In genomic region chr4:114599121-114599520, GRCm38 (mm10) we compare ENCODE assay signal across 9 mouse cellular contexts.
DNase-seq lines count a peak whose midpoint lies in the region; ATAC-seq lines count a peak whose summit lies in the region.
"Had no signal": no experiment of that assay in that cellular context is flagged by ENCODE, and none has a peak within 500 bp of the region (broad histone marks: within the 10 kb centered on the region; RNA-seq: fewer than 3 reads in every experiment).

No protein-coding gene starts in this region.

- no peak for DNase-seq in frontal cortex, adult 2 months (ENCODE audit: extremely low spot score in 1 of 2, low spot score in 1 of 2)
- peak; percentile 37 for DNase-seq in midbrain, embryonic 10.5 days (ENCODE audit: low spot score)
- no peak for DNase-seq in midbrain, embryonic 14.5 days
- peak; percentile 65 to 72 for DNase-seq in kidney, postnatal 4 days
- DNase-seq in thymus, postnatal 10 days (ENCODE audit: low spot score in 2 of 2): peak; percentile 56 to 66
- DNase-seq in gastrocnemius, postnatal 4 days (ENCODE audit: low spot score in 2 of 2): no peak
- DNase-seq in ovary, postnatal 36 days (ENCODE audit: low spot score): no peak

- no peak overlapping the region for H3K4me3 ChIP-seq in midbrain, embryonic 10.5 days
- no peak overlapping the region for H3K4me3 ChIP-seq in midbrain, embryonic 14.5 days (replicated peaks; ENCODE audit: low read depth, low read length)

- H3K27ac ChIP-seq in midbrain, embryonic 10.5 days (replicated peaks): no peak overlapping the region
- H3K27ac ChIP-seq in midbrain, embryonic 14.5 days (replicated peaks; ENCODE audit: low read depth, low read length): no peak overlapping the region

- 0 out of 2 replicates have a peak, but pooled peaks have one; percentile 41 for ATAC-seq in frontal cortex, adult (ENCODE audit: low TSS enrichment)
- no peak for ATAC-seq in midbrain, embryonic 14.5 days (ENCODE audit: low FRiP score, low TSS enrichment)

- no peaks in the 10 kb centered on the region for H3K36me3 ChIP-seq in midbrain, embryonic 10.5 days
- no peaks in the 10 kb centered on the region for H3K36me3 ChIP-seq in midbrain, embryonic 14.5 days (ENCODE audit: control insufficient read depth, insufficient read depth, low read length)
- H3K36me3 ChIP-seq: G1E had no signal

- H3K9ac ChIP-seq in midbrain, embryonic 14.5 days (replicated peaks; ENCODE audit: low read length): no peak overlapping the region

- H3K4me1 ChIP-seq in midbrain, embryonic 10.5 days: peaks cover 22% of the 10 kb centered on the region
- peaks cover 6% of the 10 kb centered on the region; the same call in 1 of the 2 replicates for H3K4me1 ChIP-seq in midbrain, embryonic 14.5 days (ENCODE audit: control insufficient read depth, insufficient read depth, low read length)

- H3K9me3 ChIP-seq in midbrain, embryonic 10.5 days (replicated peaks): no peaks in the 10 kb centered on the region
- H3K9me3 ChIP-seq in midbrain, embryonic 14.5 days (ENCODE audit: control insufficient read depth, low read length): no peaks in the 10 kb centered on the region

- H3K27me3 ChIP-seq in midbrain, embryonic 10.5 days (ENCODE audit: low read depth, poor library complexity, severe bottlenecking): no peaks in the 10 kb centered on the region
- H3K27me3 ChIP-seq in midbrain, embryonic 14.5 days (ENCODE audit: control insufficient read depth, insufficient read depth, low read length): no peaks in the 10 kb centered on the region

- no peak overlapping the region for H3K4me2 ChIP-seq in midbrain, embryonic 14.5 days (ENCODE audit: low read length)

Comparison
In these comparisons a context has a peak if more than half of its experiments do, and no peak if none do; other contexts are left out.
1. DNase-seq: peak in midbrain, embryonic 10.5 days (single experiment), kidney, postnatal 4 days (2 of 2) and thymus, postnatal 10 days (2 of 2); none in frontal cortex, adult 2 months (0 of 2), midbrain, embryonic 14.5 days (single experiment), gastrocnemius, postnatal 4 days (0 of 2) and ovary, postnatal 36 days (single experiment).